Mouse (Mus musculus): ENCODE data around the gene Ak3.
"Not testable (repeated sequence)": the region's sequence is repeated elsewhere in the genome, so short reads cannot be mapped to it uniquely, and the experiment has no call there.

Gene Ak3

DNA sequence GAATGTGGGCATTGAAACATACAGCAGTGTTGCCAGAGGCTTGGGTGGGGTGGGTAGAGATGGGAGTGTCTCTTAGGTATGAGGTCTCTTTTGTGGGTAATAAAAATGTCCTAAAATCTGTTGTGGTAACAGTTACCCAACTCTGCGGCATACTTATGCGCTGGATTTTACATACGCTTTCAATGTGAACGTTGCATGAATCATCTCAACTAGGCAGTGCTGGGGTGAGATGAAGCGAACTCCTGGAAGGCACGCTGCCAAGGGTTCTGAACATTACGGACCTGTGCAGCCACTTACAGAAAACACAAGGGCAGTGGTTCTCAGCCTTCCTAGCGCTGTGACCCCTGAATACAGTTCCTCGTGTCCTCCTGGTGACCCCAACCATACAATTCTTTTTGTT is 5.1 kb downstream of the Ak3 start:
- no peak for DNase-seq (ENCODE audit: low spot score)

DNA sequence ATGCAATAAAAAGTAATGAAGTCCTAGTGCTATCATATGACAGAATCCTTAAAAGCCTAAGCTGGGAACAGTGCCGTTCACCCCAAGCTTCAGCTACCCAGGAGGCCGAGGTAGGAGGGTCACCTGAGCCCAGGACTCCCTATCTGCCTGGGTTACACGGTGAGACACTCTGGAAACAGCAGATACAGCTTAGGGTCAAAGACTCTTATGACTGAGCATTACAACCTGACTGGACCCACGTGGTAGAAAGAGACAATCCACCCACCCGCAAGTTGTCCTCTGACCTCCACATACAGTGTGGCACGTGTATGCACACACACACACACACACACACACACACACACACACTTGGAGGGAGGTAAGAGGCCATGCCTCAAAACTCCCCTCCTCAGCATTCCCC is 5.6 kb downstream of the Ak3 start:
- DNase-seq (ENCODE audit: low spot score): no peak

DNA sequence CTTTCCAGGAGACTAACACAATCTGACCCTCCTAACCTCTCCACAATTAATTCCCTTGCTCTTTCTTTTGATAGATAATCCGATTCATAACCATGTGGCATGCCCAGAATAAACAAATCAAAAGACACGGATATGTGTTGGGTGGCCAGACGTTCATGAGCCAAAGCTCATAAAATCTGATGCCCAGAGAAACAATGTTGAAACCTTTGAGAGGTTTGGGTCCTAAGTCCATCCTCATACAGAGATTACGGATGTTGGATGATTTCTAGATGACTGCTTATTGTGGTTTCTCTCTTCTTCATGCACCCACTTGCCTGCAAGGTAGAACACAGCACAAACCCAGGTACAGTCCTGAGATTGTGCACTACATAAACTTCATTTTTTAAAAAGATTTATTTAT is 7.6 kb downstream of the Ak3 start:
- DNase-seq (ENCODE audit: low spot score): no peak

DNA sequence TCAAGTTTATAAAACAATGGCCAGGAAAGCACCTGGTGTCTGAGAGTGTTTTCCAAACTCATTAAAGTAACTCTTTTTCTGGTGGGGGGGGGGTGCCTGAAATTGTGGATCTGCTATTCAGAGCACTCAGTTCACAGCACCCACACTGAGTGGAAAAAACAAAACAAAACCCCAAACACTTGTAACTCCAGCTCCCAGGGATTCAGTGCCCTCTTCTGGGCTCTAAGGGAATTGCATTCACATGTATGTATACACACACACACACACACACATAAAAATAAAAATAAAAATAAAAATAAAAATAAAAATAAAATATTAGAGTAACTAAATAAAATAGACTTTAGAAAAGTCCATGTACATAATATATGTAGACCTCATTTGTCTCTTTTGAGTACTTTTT is 8.4 kb downstream of the Ak3 start:
- DNase-seq (ENCODE audit: low spot score): no peak

DNA sequence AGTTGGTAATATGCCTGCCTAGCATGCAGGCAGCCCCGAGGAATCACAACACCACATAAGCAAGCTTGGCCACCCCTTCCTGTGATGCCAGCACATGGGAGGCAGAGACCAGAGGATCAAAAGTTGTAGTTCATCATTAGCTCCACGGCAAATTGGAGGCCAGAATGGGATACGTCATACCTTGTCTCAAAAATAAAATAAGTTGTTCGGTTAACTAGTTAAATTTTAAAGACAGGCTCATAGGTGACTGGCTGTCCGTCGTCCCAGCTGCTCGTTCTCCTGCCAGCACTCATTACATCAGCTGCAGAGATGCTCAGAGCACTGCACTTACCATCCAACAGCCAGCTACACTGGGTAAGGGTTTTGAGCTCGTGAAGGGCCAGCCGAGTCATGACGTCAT is 10.2 kb downstream of the Ak3 start:
- no peak for DNase-seq (ENCODE audit: low spot score)

DNA sequence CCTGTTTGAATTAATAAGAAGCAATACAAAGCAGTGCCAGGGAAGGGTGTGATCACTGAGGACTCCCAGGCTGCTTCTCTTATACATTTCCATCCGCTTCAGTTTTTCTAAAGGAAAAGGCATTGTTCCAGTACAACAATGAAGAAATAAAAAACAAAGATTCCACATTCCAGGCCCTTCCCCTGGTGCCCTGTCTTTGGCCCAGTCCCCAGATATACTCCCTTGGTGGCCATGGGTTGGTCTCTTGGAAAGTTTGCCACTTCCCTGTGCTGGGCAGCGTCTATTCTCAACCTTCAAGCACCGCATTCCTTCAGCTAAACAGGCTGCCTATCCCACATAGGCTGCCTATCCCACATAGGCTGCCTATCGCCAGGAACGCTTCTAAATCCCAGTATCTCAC is 10.7 kb downstream of the Ak3 start:
- DNase-seq (ENCODE audit: low spot score): no peak

DNA sequence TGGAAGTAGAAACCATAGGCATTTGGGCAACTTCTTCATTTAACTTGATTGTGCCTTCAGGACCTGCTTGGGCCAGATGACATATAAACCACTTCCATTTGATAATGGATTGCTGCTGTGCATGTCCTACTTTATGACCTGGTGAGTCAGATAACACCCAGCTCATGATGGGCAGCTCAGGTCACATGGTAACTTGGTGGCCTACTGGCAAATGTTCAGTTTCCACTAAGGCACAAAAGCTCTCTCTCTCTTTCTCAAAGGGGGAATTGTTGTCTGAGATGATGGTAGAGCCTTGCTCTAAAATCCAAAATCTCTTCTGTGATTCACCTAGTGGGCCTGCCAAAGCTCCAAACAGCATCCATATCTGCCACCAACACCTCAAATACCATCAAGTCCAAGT is 15.1 kb downstream of the Ak3 start:
- no peak for DNase-seq (ENCODE audit: low spot score)

DNA sequence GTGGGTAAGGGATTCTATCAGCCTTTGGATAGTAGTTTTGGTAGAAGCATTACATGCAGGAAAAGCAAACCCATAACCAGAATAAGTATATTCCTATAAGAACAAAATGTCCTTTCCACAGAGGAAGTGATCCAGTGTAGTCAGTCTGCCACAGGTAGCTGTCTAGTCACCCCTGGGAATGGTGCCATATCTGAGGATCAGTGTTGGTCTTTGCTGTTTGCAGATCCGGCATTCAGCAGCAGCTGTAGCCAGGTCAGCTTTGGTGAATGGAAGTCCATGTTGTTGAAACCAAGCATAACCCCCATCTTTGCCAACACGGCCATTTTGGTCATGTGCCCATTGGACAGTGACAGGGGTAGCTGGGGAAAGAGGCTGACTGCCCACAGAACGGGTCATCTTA is 16.0 kb downstream of the Ak3 start:
- DNase-seq (ENCODE audit: low spot score): no peak

DNA sequence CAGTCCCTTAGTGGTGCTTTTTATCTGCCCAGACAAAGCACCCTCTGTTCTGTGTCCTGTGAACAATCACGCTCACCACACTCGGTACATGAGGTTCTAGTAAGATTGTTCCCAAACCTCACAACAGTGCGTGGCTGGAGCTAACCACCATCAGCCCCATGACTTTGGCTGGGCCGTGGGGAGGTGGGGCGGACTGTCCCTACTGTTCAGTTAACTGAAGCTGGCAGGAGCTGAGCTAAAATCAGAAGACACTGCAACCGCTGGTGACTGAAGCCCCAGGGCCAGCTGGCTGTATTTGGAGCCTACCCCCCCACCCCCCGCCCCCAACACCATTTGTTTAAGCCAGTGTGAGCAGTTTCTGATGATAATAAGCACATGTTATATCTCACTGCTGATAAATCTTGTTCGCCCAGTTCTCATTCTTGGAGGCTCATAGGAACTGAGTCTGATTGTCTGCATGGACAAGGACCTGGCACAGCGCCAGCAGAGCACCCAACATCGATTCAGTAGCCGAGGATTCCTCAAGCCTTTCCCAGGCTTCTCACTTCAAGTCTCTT is 23.3 kb downstream of the Ak3 start:
- DNase-seq (ENCODE audit: low spot score): no peak

DNA sequence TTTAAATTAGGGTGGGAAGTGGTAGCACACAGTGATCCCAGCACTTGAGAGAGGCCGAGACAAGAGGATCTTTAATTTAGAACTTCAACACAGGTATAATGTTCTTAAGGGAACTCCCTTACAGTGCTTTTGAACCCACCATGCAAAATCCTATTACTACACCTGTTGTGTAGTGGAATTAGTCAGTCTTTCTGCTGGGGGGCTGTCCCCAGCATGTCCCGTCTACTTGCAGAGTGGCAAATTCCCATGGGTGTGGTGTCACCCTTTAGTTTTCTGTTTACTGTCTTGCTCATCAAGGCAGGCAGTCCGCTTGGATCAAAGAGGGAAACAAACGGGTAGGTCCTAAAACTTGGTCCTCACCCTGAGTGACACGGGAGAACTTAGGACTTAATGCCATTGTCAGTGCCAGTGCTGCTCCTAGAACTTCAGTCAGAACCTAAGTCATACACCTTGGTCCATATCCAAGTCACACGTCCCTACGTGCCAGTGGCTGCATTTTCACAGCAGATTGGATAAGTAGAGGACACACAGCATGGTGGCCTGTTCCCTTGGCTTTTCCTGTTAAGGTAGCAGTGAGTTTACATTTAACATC is 25.9 kb downstream of the Ak3 start:
- no peak for DNase-seq (ENCODE audit: low spot score)

DNA sequence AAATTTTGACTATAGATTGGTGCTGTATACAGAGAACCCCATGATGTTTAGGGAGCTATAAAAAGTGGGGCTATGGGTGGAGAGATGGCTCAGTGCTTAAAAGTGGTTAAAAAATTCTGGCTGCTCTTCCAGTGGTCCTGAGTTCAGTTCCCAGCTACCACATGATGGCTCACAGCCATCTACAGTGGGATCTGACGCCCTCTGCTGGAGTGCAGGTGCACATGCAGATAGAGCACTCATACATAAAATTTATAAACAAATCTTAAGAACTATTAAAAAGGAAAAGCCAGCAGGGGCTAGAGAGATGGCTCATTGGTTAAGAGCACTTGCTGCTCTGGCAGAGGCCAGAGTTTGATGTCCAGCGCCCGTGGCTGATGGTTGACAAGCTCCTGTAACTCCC is 28.1 kb downstream of the Ak3 start:
- DNase-seq (ENCODE audit: low spot score): no peak

DNA sequence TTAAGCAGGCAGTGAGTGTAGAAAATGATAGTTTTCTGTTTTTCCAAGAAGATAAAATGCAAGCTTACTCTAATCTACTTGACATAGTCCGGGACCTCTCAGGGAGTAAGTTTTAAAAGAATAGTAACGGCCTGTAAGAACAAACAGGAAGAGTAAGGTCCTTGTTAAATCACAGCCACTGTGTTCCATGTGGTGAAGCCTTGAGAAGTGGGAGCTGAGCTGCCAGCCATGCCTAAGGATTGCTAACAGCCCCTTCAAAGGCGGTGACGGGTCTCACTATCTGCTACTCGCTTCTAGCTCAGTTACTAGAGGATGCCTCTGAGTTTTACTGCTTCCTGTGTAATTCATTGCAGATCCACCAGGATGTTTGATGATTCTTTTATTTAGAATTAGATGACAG is 31.0 kb downstream of the Ak3 start:
- no peak for DNase-seq (ENCODE audit: low spot score)

DNA sequence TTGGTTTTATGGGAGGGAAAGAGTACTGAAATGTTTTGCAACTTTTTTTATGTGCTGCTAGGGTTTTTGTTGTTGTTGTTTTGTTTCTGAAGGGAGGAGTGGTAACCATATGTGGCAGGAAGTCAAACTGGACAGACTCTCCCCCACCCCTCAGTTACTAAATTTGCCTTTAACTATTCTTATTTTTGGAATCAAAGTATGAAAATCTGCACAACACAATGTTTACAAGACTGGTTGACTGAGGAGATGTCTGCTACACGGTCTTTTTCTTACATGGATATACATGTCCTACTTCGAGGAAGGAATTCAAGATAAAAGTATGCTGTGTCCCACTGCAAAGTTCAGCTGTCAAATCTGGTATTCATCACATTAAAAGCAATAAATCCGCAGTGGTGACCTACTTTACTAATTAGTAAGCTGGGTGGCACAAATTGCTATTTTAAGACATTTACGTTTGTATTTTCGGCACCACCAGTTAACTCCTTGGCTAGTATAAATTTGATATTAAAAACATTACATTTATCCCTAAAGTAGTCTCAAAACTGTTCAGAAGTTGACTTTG is 31.5 kb downstream of the Ak3 start:
- no peak for DNase-seq (ENCODE audit: low spot score)

DNA sequence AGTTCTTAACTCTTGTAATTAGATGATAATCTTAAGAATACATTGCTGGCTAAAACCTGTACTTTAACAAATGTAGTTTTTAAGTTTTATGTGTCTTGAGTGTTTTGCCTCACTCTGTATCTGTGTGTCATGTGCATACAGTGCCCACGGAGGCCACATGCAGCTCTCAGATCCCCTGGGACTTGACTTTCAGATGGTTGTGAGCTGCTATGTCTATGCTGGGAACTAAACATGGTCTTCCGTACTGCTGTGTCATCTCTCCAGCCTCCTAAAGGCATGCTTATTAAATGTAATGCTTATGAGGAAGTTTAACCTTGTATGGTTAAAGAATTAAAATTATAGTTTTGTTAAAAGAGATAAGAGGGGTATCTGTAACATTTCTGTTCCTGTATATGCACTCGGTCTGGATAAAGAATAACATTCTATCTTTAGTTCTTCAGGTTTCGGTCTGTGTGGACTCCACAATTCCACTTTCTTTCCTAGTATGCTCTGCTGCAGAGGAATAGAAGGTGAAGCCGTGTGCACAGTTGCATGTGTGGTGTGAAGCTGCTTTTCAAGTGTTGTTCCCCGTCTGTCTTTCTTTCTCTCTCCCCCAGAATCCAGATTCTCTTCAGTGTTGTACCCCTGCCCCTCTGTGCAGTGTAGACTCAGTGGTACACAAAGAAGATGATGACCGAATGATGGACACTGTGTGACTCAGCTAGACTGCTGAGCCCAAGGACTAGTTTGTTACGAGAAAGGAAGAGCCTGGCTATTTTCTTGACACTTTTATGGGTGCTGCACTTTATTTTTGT is 32.2 kb downstream of the Ak3 start:
- no peak for DNase-seq (ENCODE audit: low spot score)

DNA sequence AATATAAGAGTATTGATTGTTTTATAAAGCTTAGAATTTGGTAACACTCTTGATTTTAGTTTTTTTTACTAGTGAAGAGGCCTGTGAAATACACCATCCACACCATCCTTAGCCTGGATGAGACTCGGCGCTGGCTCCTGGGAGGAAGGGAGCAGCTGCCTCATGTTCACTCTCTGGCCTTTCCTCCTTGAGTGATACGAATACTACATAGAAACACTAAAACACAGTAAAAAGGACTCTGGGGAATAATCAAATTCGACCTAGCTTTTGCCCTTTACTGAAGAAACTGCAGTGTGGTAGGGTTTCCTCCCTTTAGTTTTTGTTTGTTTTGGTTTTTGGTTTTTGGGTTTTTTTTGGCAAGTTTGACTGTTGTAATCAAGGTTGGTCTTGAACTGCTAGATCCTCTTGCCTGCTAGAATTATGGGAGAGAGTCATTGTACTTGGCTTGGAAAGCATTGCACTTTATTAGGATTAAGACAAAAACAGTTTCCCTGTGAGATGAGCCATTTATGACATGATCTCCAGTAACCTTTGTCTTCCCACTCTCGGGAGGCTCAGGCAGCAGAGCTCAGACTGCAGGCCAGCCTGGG is 33.2 kb downstream of the Ak3 start:
- DNase-seq (ENCODE audit: low spot score): no peak

DNA sequence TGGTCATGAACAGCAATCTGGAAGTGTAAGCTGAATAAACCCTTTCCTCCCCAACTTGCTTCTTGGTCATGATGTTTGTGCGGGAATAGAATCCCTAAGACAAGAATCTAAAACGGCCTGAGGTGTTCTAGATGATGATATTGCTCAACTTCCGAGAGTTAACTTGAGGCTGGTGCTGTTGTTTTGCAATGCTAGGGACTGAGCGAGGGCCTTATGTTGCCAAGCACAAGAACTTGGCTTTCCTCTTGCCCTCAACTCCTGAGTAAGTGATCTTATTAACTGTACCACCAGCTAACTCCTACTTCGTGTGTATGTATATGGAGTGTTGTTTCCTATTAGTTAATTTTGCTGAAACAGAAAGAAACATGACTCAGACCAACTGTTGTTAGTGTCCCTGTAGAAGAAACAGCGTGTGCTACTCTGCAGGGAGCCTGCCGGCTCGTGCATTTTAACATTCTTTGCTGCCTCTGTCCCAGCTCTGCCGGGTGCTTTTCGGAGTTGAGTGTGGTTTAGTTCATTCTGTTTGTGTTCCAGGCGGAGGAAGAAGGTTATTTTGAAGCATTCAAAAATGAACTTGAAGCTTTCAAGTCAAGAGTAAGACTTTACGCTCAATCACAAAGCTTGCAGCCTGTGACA is 36.3 kb downstream of the Ak3 start:
- DNase-seq (ENCODE audit: low spot score): no peak

DNA sequence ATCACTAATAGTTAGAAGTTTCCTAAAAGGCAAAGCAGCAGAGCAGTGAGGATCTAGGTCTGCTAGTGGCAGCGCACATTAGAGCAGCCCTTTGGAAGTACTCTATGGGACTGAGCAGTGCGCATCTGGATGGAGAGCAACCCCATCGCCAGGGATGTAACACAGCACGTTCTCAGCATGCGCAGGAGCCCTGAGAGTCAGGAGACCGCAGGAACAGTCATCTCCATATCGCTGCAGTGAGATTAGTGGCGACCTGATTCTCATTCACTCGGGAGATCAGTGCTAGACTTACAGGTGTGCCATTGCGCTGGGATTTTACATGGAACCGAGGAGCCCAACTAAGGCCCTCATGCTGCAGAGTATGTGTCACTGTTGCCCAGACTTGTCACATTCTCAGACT is 38.7 kb downstream of the Ak3 start:
- no peak for DNase-seq (ENCODE audit: low spot score)

DNA sequence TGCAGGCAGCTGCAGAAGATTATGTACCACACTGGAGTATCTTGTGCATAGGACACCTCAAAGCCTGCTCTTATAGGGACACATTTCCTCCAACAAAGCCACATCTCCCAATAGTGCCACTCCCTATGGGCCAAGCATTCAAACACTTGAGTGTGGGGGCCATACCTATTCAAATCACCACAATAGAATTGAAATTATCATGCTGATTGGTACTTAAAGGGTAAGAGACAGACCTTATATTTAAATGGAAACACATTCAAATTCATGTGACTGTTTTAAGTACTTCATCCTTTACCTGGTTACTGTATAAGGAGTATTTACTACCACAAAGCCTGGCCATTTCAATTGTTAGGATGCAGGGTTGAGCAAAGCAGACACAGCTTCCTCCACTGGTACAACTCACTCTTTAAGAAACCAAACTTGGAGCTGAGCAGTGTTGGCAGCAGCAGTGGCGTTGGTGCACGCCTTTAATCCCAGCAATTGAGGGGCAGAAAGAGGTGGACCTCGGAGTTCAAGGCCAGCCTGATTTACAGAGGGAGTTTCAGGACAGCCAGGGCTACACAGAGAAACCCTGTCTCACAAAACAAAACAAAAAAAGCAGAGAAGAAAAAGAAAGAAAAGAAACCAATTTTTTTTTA is 39.6 kb downstream of the Ak3 start:
- no peak for DNase-seq (ENCODE audit: low spot score)

DNA sequence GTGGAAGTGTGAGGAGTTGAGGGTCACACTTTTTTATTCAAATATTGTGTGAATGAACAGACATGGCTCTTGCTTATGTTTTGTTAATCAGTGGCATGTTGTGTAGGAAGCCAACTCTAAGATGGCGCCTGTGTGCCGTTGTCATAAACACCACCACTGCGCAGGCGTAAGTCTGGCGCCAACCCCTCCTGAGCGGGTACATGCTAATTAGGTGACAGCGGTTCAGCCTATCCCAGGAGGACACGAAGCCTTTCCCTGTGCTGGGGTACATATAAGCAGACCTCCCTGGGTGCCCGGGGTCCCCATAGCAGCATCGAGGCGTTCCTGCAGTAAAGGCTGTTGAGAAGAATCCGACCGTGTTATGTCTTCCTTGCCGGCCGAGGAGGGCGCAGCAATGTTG is 47.4 kb downstream of the Ak3 start:
- DNase-seq (ENCODE audit: low spot score): not testable (repeated sequence)

DNA sequence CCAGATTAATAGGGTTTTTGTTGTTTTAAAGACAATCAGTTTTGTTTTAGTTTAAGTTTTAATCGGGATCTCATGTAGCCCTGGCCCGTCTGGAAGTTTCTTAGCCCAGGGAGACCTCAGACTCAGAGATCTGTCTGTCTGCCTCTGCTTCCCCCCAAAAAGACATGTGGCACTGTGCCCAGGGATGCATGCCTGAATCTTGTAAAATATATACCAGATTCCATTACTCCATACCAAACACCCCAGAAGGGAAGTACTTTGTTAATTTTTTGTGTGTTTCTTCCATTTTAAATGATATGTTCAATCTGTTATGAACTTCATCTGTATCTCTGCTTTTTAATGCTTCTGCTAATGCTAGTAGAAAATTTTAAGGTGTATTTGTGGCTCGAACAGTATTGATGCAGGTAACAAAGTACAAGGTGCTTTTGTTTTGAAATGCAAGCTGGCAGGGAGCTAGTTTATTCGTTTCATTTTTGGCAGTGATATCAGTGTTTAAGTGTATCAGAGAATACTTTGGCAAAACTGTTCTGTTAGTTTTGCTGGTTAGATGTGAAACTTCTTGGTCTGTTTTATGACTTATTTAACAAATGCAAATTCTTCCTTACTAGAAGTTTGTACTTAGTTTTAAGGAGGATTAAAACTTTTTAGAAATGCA is 49.7 kb downstream of the Ak3 start:
- DNase-seq (ENCODE audit: low spot score): no peak

DNA sequence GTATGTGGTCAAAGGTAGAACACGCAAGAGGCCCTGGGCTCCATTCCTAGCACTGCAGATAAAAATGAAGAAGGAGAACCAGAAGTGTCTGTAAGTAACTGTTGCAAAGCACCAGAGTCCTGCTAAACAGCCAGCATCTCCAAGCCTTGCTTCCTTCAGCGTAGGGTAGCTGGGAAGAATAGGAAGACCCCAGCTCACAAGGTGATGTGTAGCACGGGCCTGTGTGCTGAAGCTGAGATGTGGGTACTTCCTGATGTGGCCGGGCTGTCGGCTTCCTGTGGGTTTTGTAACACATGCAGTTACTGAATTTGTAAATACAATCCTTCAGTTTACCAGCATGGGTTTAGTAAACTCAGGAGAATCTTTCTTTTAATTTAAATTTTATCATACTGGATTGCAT is 52.4 kb downstream of the Ak3 start:
- DNase-seq (ENCODE audit: low spot score): no peak

DNA sequence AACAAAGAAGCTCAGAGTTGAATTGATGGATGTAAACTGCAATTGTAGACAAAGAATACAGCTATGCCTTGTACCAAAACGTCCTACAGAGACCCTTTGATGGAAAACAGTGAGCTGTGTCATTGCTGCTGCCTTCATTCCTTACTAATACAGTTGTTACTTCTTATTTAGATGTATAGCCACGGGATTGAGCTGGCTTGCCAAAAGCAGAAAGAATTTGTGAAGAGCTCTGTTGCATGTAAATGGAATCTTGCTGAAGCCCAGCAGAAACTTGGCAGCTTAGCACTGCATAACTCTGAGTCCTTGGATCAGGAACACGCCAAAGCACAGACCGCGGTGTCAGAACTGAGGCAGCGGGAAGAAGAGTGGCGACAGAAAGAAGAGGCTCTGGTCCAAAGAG is 52.9 kb downstream of the Ak3 start:
- DNase-seq (ENCODE audit: low spot score): no peak

Data from urinary bladder, postnatal 10 days (tissue).